Mouse (Mus musculus) lung, postnatal 10 days (tissue): ENCODE results near the gene Kirrel2.
"Not testable (repeated sequence)": the region's sequence is repeated elsewhere in the genome, so short reads cannot be mapped to it uniquely, and the experiment has no call there.

Experiments used
- DNase-seq: peaks from one replicate; pipeline ENCODE4 v3.0.0; 2021

Gene Kirrel2

GRCm38 (mm10) chr7:30457629-30458330 is at the start of gene Kirrel2, which contains the start of gene Nphs1:
Gene Kirrel2 (minus strand): TSS chr7:30457690.
Gene Nphs1 (plus strand): TSS chr7:30458315.
- no peak for DNase-seq

- not testable (repeated sequence) for DNase-seq
These were observed 43.7 kb upstream of the Kirrel2 start for GRCm38 (mm10) chr7:30501159-30501558.

GRCm38 (mm10) chr7:30495506-30496042 is 38.1 kb upstream of the Kirrel2 start:
- DNase-seq: peak; percentile 25

- DNase-seq: no peak
These were observed 36.0 kb upstream of the Kirrel2 start, which contains the start of gene Prodh2 for GRCm38 (mm10) chr7:30493401-30493931. Gene Prodh2 (plus strand): TSS chr7:30493622.

- DNase-seq: peak; percentile 84
These were observed 35.3 kb upstream of the Kirrel2 start for GRCm38 (mm10) chr7:30492765-30493164.

- DNase-seq: no peak
These were observed 33.4 kb upstream of the Kirrel2 start for GRCm38 (mm10) chr7:30490957-30491307.

GRCm38 (mm10) chr7:30490251-30490956 is 32.9 kb upstream of the Kirrel2 start:
- DNase-seq: peak; percentile 36

- DNase-seq: peak; percentile 41
These were observed 26.8 kb upstream of the Kirrel2 start for GRCm38 (mm10) chr7:30484250-30484649.

GRCm38 (mm10) chr7:30477415-30478381 is 20.2 kb upstream of the Kirrel2 start:
- no peak for DNase-seq

GRCm38 (mm10) chr7:30476136-30476535 is 18.6 kb upstream of the Kirrel2 start:
- DNase-seq: not testable (repeated sequence)

- no peak for DNase-seq
These were observed 17.5 kb upstream of the Kirrel2 start for GRCm38 (mm10) chr7:30474999-30475398.

GRCm38 (mm10) chr7:30472411-30472810 is 14.9 kb upstream of the Kirrel2 start:
- DNase-seq: peak; percentile 48

- DNase-seq: no peak
These were observed 7.4 kb upstream of the Kirrel2 start for GRCm38 (mm10) chr7:30464816-30465300.

- no peak for DNase-seq
These were observed 6.5 kb upstream of the Kirrel2 start for GRCm38 (mm10) chr7:30463996-30464395.

GRCm38 (mm10) chr7:30463568-30463967 is 6.1 kb upstream of the Kirrel2 start:
- DNase-seq: no peak

GRCm38 (mm10) chr7:30459484-30459883 is 2.0 kb upstream of the Kirrel2 start:
- no peak for DNase-seq

- DNase-seq: no peak
These were observed 420 bp downstream of the Kirrel2 start for GRCm38 (mm10) chr7:30456911-30457628.

- DNase-seq: no peak
These were observed 1.0 kb downstream of the Kirrel2 start for GRCm38 (mm10) chr7:30456487-30456886.

- no peak for DNase-seq
These were observed 3.2 kb downstream of the Kirrel2 start for GRCm38 (mm10) chr7:30454259-30454658.

GRCm38 (mm10) chr7:30453766-30454165 is 3.7 kb downstream of the Kirrel2 start:
- peak; percentile 45 for DNase-seq

GRCm38 (mm10) chr7:30453327-30453726 is 4.2 kb downstream of the Kirrel2 start:
- DNase-seq: no peak

- DNase-seq: no peak
These were observed 7.2 kb downstream of the Kirrel2 start for GRCm38 (mm10) chr7:30450241-30450640.
